Mouse (Mus musculus): ENCODE measurements around the gene Ston2. TPM values are rescaled to one million over a fixed set of nuclear protein-coding genes. Genes with fewer than 3 reads are reported as not detected.
A peak's percentile ranks its signal among the peaks of the same experiment; 100 is the strongest.

Gene Ston2
- polyA plus RNA-seq, 1 experiment = 9.0 TPM

DNA sequence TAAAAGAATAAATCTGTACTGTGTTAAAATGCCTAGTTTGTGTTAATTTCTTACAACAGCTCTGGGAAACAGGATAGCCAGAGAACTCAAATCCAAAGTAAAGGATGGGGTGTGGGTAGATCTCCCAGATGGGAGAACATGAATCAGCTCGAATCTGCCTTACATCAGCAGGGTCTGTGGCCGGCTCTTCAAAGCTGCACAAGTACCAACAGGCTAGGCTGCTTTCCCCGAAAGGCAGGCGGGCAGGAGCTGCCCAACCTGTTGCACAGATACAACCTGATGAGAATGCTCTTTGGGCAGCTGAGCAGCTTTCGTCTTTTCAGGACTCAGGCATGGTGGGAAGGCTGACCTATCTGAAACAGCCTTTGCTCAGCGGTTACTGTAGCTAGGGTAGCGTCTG lies 94.6 kb downstream of the Ston2 start:
- no peak overlapping the region for H3K27ac ChIP-seq (ENCODE audit: insufficient read depth, low read length)
- TF ChIP-seq CTCF (IDR thresholded peaks at IDR 0.05; ENCODE audit: borderline replicate concordance, insufficient read depth, low read depth, low read length) = no peak
- no peak for TF ChIP-seq POLR2A (IDR thresholded peaks at IDR 0.05; ENCODE audit: borderline replicate concordance, insufficient read depth, low read length)
- H3K27me3 ChIP-seq (ENCODE audit: control insufficient read depth, insufficient read depth, low read length) = no peaks in the 10 kb centered on the region
- H3K4me1 ChIP-seq (ENCODE audit: control insufficient read depth, insufficient read depth, low read length) = no peaks in the 10 kb centered on the region
- no peak for DNase-seq
- no peak overlapping the region for H3K4me3 ChIP-seq (replicated peaks; ENCODE audit: insufficient read depth, low read depth, low read length)
- 90% methylated on average over 7 of the region's 7 CpGs for WGBS

DNA sequence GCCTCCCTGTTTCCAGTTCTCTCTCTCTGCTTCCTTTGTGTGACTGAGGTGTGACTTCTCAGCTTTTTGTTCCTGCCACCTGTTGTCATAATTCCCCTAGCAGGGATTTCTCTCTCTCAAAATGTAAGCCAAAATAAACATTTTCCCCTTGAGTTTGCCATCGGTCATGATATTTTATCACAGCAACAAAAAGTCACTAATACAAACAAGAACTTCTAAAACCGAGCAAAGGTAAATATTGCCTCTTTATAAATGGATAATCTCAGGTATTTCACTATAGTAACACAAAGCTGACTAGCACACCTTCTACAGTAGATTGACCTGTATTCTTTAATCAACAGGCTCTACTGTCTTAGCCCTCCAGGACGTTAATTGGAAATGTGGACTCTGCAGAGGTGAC lies 95.2 kb downstream of the Ston2 start:
- no peak for TF ChIP-seq CTCF (IDR thresholded peaks at IDR 0.05; ENCODE audit: borderline replicate concordance, insufficient read depth, low read depth, low read length)
- TF ChIP-seq POLR2A (IDR thresholded peaks at IDR 0.05; ENCODE audit: borderline replicate concordance, insufficient read depth, low read length) = no peak
- no peak overlapping the region for H3K4me3 ChIP-seq (replicated peaks; ENCODE audit: insufficient read depth, low read depth, low read length)
- no peaks in the 10 kb centered on the region for H3K4me1 ChIP-seq (ENCODE audit: control insufficient read depth, insufficient read depth, low read length)
- no peaks in the 10 kb centered on the region for H3K27me3 ChIP-seq (ENCODE audit: control insufficient read depth, insufficient read depth, low read length)
- no peak for DNase-seq
- WGBS = 90% methylated on average over 3 of the region's 3 CpGs
- H3K27ac ChIP-seq (ENCODE audit: insufficient read depth, low read length) = no peak overlapping the region

DNA sequence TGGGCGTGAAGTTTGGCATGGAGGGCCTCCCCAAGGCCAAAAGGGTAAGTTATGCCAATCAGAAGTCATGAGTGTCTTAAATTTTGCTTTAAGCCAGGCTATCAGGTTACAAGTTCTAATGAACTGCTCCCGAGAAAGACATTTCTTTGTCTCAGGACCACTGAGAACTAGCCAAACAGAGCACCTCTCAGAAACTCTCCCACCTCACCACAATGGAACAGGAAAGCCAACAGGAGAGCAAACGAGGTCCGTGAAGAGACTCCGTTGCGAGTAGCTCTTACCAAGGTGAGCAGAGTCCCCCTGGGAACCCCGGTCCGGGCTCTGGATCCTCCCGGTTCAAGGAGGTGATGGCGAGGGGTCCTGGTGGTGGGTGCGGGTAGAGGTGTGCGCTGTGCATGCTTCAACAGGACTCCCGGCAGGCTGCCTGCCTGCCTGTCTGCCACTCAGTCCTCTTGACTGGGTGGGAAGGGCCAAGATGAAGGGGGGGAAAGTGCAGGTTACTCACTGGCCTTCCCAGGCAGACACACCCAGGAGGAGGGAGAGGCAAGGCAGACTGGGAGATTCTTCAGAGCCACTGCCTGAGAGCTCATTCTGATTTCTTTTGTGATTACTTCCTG lies 102.4 kb downstream of the Ston2 start:
- WGBS = 60% methylated on average over 13 of the region's 13 CpGs
- peaks cover 8% of the 10 kb centered on the region for H3K4me1 ChIP-seq (ENCODE audit: control insufficient read depth, insufficient read depth, low read length)
- H3K27me3 ChIP-seq (ENCODE audit: control insufficient read depth, insufficient read depth, low read length) = no peaks in the 10 kb centered on the region
- no peak overlapping the region for H3K27ac ChIP-seq (ENCODE audit: insufficient read depth, low read length)
- no peak for DNase-seq
- no peak for TF ChIP-seq POLR2A (IDR thresholded peaks at IDR 0.05; ENCODE audit: borderline replicate concordance, insufficient read depth, low read length)
- no peak for TF ChIP-seq CTCF (IDR thresholded peaks at IDR 0.05; ENCODE audit: borderline replicate concordance, insufficient read depth, low read depth, low read length)
- no peak overlapping the region for H3K4me3 ChIP-seq (replicated peaks; ENCODE audit: insufficient read depth, low read depth, low read length)

DNA sequence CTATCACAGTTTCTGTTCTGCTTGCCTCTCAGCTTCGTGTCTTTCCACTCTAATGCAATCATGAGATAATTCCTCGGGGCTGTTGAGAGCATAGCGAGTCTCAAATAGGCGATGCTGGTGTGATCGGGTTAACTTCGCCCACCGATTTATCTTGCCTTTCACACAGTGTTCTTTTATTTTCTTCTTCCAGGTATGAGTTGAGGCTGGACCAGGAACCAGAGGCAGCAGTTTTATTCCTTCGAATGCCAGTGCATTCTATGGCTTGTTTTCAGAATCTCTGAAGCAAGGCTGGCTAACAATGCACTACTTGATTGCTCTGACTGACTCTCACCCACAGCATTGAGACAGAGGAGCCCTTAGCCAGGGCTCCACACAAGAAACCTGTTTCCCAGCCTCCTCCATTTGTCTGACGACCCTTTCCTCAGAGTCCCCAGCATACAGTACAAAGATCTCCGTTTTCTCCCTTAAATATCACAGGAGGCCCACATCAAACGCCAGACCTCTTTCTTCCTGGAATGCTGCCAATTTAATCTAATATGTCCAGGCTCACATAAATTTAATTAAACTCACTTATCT lies 103.3 kb downstream of the Ston2 start:
- Histone ChIP-seq H3K4me3 (replicated peaks; ENCODE audit: insufficient read depth, low read depth, low read length) (no peak overlapping the region), H3K4me1 (ENCODE audit: control insufficient read depth, insufficient read depth, low read length) (peaks cover 8% of the 10 kb centered on the region), H3K27me3 (ENCODE audit: control insufficient read depth, insufficient read depth, low read length) (no peaks in the 10 kb centered on the region), H3K27ac (ENCODE audit: insufficient read depth, low read length) (no peak overlapping the region)
- WGBS = 23% methylated on average over 11 of the region's 11 CpGs
- no peak for DNase-seq
- TF ChIP-seq CTCF (IDR thresholded peaks at IDR 0.05; ENCODE audit: borderline replicate concordance, insufficient read depth, low read depth, low read length) (no peak), POLR2A (IDR thresholded peaks at IDR 0.05; ENCODE audit: borderline replicate concordance, insufficient read depth, low read length) (no peak)

DNA sequence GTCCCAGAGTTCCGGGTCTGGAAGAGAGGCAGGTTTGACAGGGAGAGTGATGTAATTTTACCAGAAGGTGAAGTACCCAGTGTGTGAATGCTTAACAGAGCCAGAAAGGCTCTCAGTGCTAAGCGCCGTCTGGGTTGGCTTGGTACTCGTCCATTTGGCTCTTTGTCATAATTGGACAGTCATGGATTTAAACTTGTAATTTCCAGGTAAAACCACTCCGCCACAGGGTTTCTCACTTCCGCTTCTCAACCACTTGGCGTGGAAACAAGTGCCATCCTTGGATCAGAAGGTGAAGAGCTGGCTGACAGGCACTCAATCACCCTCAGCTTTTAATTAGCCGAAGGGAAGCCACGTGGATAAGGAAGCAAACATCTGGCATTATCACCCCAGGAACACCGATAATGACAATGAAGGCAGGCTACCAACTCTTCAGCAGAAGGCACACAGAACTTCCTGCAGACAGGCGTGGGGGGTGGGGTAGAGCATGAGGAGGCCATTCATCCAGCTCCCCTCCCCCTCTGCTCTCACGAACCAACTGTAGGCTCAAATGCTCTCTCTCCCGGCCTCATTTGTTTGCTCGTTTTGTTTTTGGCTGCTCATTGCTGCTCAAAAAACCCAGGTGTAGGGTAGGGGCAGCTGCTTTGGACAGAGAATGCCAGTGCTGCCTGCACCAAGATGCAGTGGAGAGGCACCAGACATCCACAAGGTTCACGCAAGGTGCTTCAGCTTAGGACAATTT lies 103.9 kb downstream of the Ston2 start:
- no peaks in the 10 kb centered on the region; the same call in 1 of the 2 replicates for H3K27me3 ChIP-seq (ENCODE audit: control insufficient read depth, insufficient read depth, low read length)
- DNase-seq = peak; percentile 18 to 50
- H3K4me1 ChIP-seq (ENCODE audit: control insufficient read depth, insufficient read depth, low read length) = peaks cover 8% of the 10 kb centered on the region
- H3K27ac ChIP-seq (ENCODE audit: insufficient read depth, low read length) = no peak overlapping the region
- H3K4me3 ChIP-seq (replicated peaks; ENCODE audit: insufficient read depth, low read depth, low read length) = no peak overlapping the region
- whole genome bisulfite sequencing = 4% methylated on average over 15 of the region's 15 CpGs
- TF ChIP-seq CTCF (IDR thresholded peaks at IDR 0.05; ENCODE audit: borderline replicate concordance, insufficient read depth, low read depth, low read length) (no peak), POLR2A (IDR thresholded peaks at IDR 0.05; ENCODE audit: borderline replicate concordance, insufficient read depth, low read length) (no peak)

DNA sequence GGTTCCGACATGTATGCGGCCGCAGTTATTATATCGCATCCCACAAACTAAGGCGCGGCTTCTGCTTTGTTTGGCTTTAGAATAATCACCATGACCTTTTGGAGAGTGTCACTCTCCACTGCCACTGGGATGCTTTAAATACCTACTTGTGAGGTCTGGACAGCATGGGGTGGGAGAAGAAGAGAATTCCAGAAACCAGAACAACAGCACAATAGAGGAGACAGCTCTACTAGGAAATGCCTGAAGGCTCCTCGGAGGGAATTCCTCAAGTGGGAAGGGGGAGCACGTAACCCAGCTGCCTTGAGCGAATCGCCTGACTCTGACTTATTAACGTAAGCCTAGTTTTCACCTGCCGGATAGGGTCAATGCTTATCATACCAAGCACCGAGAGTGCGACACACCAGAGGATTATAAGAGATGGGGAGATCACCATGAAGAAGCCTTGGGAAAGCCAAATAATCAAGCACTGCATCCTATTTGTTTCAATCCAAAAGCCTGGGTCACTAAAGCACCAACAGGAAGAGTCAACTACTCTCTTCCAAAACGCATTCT lies 104.6 kb downstream of the Ston2 start:
- Histone ChIP-seq H3K4me1 (ENCODE audit: control insufficient read depth, insufficient read depth, low read length) (peaks cover 8% of the 10 kb centered on the region), H3K4me3 (replicated peaks; ENCODE audit: insufficient read depth, low read depth, low read length) (no peak overlapping the region), H3K27me3 (ENCODE audit: control insufficient read depth, insufficient read depth, low read length) (no peaks in the 10 kb centered on the region; the same call in 1 of the 2 replicates), H3K27ac (ENCODE audit: insufficient read depth, low read length) (no peak overlapping the region)
- 18% methylated on average over 15 of the region's 15 CpGs for WGBS
- DNase-seq = no peak
- TF ChIP-seq POLR2A (IDR thresholded peaks at IDR 0.05; ENCODE audit: borderline replicate concordance, insufficient read depth, low read length) (no peak), CTCF (IDR thresholded peaks at IDR 0.05; ENCODE audit: borderline replicate concordance, insufficient read depth, low read depth, low read length) (no peak)

DNA sequence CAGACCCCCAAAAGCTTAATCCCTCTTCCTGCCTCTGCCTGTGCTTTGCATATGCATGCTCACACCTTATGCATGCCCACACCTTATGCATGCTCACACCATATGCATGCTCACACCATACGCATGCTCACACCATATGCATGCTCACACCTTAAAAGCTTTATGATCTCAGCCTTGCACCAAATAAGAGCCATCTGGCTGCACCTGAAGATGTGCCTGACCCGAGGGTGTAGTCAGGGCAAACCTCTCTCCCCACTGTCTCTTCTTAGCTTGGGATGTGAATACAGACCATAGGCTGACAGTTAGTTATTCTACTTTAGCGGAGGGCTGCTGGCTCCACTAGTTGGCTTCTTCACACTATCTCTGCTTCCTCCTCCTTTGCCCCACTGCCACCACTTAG lies 105.1 kb downstream of the Ston2 start:
- H3K27me3 ChIP-seq (ENCODE audit: control insufficient read depth, insufficient read depth, low read length) = no peaks in the 10 kb centered on the region; the same call in 1 of the 2 replicates
- WGBS = 56% methylated on average over 3 of the region's 3 CpGs
- DNase-seq = no peak
- no peak overlapping the region for H3K27ac ChIP-seq (ENCODE audit: insufficient read depth, low read length)
- peaks cover 8% of the 10 kb centered on the region for H3K4me1 ChIP-seq (ENCODE audit: control insufficient read depth, insufficient read depth, low read length)
- H3K4me3 ChIP-seq (replicated peaks; ENCODE audit: insufficient read depth, low read depth, low read length) = no peak overlapping the region
- TF ChIP-seq POLR2A (IDR thresholded peaks at IDR 0.05; ENCODE audit: borderline replicate concordance, insufficient read depth, low read length) (no peak), CTCF (IDR thresholded peaks at IDR 0.05; ENCODE audit: borderline replicate concordance, insufficient read depth, low read depth, low read length) (no peak)

Measured in cerebellum, adult 2 months (tissue).